Mouse (Mus musculus): ENCODE results near the gene Pde10a.

DNA sequence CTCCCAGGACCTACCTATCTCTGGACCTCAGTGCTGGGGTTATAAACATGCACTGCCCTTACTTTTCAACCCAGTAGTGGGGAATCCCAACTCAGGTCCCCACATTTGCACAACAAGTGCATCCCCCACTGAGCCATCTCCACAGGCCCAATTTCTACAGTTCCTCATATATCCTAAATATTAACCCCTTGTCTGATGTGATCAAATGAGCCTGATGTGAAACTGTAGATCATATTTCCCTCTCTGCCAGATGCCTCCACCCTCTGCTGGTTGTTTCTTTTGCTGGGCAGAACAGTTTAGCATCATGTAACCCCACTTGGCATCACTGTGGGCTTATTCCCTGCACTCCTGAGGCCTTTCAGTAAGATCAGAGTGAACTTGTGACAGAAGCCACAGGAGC is 390.5 kb downstream of the Pde10a start:
- TF ChIP-seq CTCF (IDR thresholded peaks at IDR 0.05; ENCODE audit: control insufficient read depth, insufficient read depth, insufficient replicate concordance, low read depth, low read length) (no peak), POLR2A (IDR thresholded peaks at IDR 0.05; ENCODE audit: control insufficient read depth, low read depth, low read length) (no peak)
